Mouse (Mus musculus) lung, postnatal 0 days (tissue): ENCODE results near the gene Pcdh15. TPM values are rescaled to one million over a fixed set of nuclear protein-coding genes. Genes with fewer than 3 reads are reported as not detected.

Experiments used
- ATAC-seq: fragments of 200-750 bp; cut with Nextera tagmentation; 2 replicates; pipeline ENCODE4 v1.8.0; 2017; ENCODE audit warnings: moderate library complexity
- DNase-seq: peaks from one replicate; pipeline ENCODE4 v3.0.0-alpha.2; 2016; ENCODE audit warnings: low spot score
- H3K27ac ChIP-seq: fragments of 300-500 bp; sonication (generic); 2 replicates; pipeline ENCODE4 v1.5.1; 2014; ENCODE audit warnings: antibody characterized with exemption, mild to moderate bottlenecking, low read length, mixed read lengths
- H3K27me3 ChIP-seq: fragments of 300-500 bp; sonication (generic); replicated peaks from 2 replicates; pipeline ENCODE4 v1.6.1; 2014; ENCODE audit warnings: low read length, mixed read lengths; ENCODE audit not compliant: insufficient read depth
- H3K36me3 ChIP-seq: fragments of 300-500 bp; sonication (generic); 2 replicates; pipeline ENCODE4 v1.6.1; 2014; ENCODE audit warnings: low read length, mixed read lengths; ENCODE audit not compliant: insufficient read depth
- H3K4me1 ChIP-seq: fragments of 300-500 bp; sonication (generic); 2 replicates; pipeline ENCODE4 v1.6.1; 2014; ENCODE audit warnings: antibody characterized with exemption, low read depth, low read length, mixed read lengths; ENCODE audit not compliant: insufficient read depth
- H3K4me2 ChIP-seq: fragments of 300-500 bp; sonication (generic); replicated peaks from 2 replicates; pipeline ENCODE4 v1.6.1; 2014; ENCODE audit warnings: low read depth, mild to moderate bottlenecking, low read length, moderate library complexity, mixed read lengths
- H3K4me3 ChIP-seq: fragments of 300-500 bp; sonication (generic); 2 replicates; pipeline ENCODE4 v1.5.1; 2014; ENCODE audit warnings: low read depth, low read length
- H3K9ac ChIP-seq: fragments of 300-500 bp; sonication (generic); replicated peaks from 2 replicates; pipeline ENCODE4 v1.6.1; 2014; ENCODE audit warnings: low read depth, mild to moderate bottlenecking
- H3K9me3 ChIP-seq: fragments of 300-500 bp; sonication (generic); 2 replicates; pipeline ENCODE4 v1.6.1; 2016; ENCODE audit warnings: low read length, mixed read lengths
- CTCF ChIP-seq: IDR thresholded peaks from 2 replicates; pipeline ENCODE4 v1.5.1; 2016; ENCODE audit warnings: antibody characterized with exemption, mild to moderate bottlenecking
- EP300 ChIP-seq: IDR thresholded peaks from 2 replicates; pipeline ENCODE4 v1.6.1; 2016; ENCODE audit warnings: antibody characterized with exemption, mild to moderate bottlenecking, control low read depth
- WGBS: fragments of 180-500 bp; shearing (Covaris S2); extraction: QIAGEN DNeasy Blood & Tissue Kit; methylation state at CpG from one replicate; pipeline ENCODE4 v1.1.7; 2014; 5-methylcytosine and 5-hydroxymethylcytosine counted together
- polyA plus RNA-seq: library from polyadenylated mRNA; unstranded; fragments of >200 nt; fragmentation: Nextera tagmentation; extraction: Ambion mirVana; gene quantifications from 2 replicates; pipeline ENCODE4 v1.2.1, GENCODE M21; 2015

The Pcdh15 gene
- polyA plus RNA-seq, 1 experiment from 2014 or later: 0.06 TPM

DNA sequence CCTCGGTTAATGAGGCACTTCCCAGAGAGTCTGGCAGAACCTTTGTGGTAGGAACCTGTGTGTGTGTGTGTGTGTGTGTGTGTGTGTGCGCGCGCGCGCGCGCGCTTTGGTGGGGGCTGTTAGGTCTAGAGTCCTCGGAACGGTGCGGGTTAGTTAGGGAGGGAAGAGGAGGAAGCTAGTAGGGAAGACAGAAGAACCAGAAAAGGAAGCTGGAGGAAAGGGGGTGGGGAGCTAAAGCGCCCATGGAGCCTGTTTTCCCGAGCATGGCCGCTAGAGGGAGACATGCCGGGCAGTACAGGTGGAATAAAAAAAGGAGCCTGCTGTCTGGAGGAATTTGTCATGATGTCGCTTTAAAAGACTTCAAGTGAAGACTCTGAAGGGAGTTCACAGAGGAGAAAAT lies 1.2 kb upstream of the Pcdh15 start:
- Histone ChIP-seq H3K27me3 (peaks cover 45% of the 10 kb centered on the region), H3K4me2 (no peak overlapping the region), H3K4me1 (no peaks in the 10 kb centered on the region), H3K9me3 (no peaks in the 10 kb centered on the region), H3K9ac (no peak overlapping the region), H3K27ac (no peak overlapping the region), H3K36me3 (no peaks in the 10 kb centered on the region), H3K4me3 (no peak overlapping the region)
- TF ChIP-seq CTCF (peak; percentile 72), EP300 (no peak)
- 0% methylated on average over 15 of the region's 17 CpGs for WGBS
- ATAC-seq: no peak
- DNase-seq: peak; percentile 41

DNA sequence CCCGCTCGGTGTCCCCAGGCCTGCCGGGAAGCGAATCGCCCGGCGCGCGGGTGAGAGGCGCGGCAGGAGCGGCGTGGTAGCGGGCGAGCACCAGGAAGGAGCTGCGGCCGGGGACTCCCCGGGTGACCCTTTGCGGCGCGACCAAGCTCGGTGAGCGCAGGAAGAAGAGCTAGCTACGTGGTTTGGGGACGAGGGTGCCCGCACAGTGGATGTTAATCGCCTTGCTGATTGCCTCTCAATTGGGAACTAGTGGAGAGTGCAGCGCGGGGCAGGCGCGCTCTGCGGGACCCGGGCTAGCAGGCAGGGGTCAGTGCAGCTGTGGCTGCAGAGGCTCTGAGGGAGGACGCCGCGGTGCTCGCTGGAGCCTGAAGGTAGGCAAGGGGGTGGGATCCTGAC lies 702 bp downstream of the Pcdh15 start:
- under 1% methylated on average over 35 of the region's 37 CpGs for WGBS
- DNase-seq (no peak), ATAC-seq (no peak)
- Histone ChIP-seq H3K27me3 (peaks cover 45% of the 10 kb centered on the region), H3K4me2 (peak overlapping the region; percentile 58), H3K9me3 (no peaks in the 10 kb centered on the region), H3K36me3 (no peaks in the 10 kb centered on the region), H3K9ac (no peak overlapping the region), H3K27ac (no peak overlapping the region), H3K4me1 (no peaks in the 10 kb centered on the region), H3K4me3 (peak overlapping the region; percentile 33)
- TF ChIP-seq EP300 (no peak), CTCF (no peak)

DNA sequence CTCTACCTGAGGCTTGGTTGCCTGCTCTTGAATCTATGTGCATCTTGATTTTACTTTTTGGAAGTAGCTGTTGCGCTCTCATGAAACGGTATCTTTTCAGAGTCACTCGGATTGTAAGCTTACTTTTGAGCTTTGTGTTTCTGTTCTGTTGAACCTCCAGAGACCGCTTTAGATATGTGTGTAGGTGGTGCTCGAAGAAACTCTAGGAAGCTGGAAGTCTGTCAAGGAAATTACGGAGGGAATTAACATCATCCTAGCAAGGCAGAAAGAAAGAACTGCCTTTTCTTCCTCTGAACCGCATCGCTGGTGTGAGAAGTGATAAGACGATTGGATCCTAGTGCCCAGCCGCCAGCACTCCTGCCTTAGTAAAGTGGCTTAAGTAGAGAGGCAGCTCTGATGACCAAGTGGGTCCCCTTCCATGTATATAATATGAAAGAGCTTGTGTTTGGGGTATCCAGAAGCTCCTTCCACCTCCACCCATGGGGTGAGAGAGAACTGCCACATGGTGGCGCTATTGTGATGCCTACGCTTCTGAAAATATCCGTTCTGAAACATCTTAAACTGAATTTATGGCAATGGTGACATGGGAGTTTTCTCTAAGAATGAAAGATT lies 4.3 kb downstream of the Pcdh15 start:
- WGBS: 72% methylated on average over 13 of the region's 13 CpGs
- Histone ChIP-seq H3K27me3 (peaks cover 22% of the 10 kb centered on the region), H3K4me3 (no peak overlapping the region), H3K9me3 (no peaks in the 10 kb centered on the region), H3K4me2 (no peak overlapping the region), H3K36me3 (no peaks in the 10 kb centered on the region), H3K27ac (no peak overlapping the region), H3K4me1 (no peaks in the 10 kb centered on the region), H3K9ac (no peak overlapping the region)
- no peak for DNase-seq
- TF ChIP-seq CTCF: peak; percentile 27; the same call in 1 of the 2 replicates
- TF ChIP-seq EP300: no peak
- no peak for ATAC-seq

DNA sequence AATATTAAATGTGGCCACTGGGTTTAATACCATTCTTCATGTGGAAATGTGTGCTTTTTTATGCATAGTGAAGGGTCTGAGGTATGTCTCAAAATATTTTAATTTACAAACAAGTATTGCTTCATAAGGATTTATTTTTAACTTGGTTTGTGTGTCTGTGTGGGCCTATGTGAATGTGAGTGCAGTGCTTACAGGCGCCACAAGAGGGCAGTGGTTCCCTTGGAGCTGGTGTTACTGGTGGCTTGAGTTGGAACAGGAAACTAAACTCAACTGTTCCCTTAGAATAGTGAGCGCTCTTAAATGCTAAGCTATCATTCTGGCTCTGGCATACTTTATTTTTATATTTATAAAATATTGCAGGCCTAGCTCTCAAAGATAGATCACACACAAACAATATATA lies 6.8 kb downstream of the Pcdh15 start:
- Histone ChIP-seq H3K4me2 (no peak overlapping the region), H3K9ac (no peak overlapping the region), H3K27me3 (peaks cover 4% of the 10 kb centered on the region; the same call in 1 of the 2 replicates), H3K4me1 (no peaks in the 10 kb centered on the region), H3K9me3 (no peaks in the 10 kb centered on the region), H3K4me3 (no peak overlapping the region), H3K36me3 (no peaks in the 10 kb centered on the region), H3K27ac (no peak overlapping the region)
- no peak for ATAC-seq
- WGBS: 39% methylated on average over 2 of the region's 2 CpGs
- DNase-seq: no peak
- peak; percentile 66 for TF ChIP-seq CTCF
- TF ChIP-seq EP300: no peak

DNA sequence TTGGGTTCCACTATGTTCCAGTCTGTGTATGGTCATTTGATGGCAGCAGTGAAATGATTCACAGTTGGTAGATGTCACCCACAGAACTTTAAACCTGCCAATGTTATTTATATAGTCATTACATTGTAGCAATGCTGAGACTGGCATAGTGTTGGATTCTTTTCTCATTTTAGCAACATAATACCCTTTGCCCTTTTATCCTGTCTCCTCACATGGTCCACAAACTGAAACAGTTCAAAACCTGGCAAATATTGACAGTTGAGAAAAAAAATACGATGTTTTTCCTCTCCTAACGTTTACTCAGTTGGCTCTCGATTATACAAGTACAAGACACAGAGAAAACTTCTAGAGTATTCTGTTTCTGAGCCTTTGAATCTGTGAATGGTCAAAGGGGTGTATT lies 38.8 kb downstream of the Pcdh15 start:
- TF ChIP-seq CTCF (no peak), EP300 (no peak)
- Histone ChIP-seq H3K27me3 (no peaks in the 10 kb centered on the region), H3K4me3 (no peak overlapping the region), H3K4me2 (no peak overlapping the region), H3K9me3 (no peaks in the 10 kb centered on the region), H3K9ac (no peak overlapping the region), H3K27ac (no peak overlapping the region), H3K36me3 (no peaks in the 10 kb centered on the region), H3K4me1 (no peaks in the 10 kb centered on the region)
- no peak for DNase-seq
- WGBS: 51% methylated on average over 3 of the region's 3 CpGs
- no peak for ATAC-seq

DNA sequence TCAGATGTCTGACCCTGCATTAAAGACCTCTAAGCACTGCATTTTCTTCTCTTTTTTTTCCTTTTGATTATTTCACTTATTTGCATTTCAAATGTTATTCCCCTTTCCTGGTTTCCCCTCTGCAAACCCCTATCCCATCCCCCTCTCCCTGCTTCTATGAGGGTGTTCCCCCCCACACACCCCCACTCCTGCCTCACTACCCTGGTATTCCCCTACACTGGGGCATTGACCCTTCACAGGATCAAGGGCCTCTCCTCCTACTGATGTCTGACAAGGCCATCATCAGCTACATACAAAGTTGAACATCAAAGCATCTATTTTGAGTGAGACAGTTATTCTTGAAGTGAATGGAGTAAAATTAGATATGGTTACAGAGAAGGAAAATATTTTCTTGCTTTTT lies 48.4 kb downstream of the Pcdh15 start:
- no peak for TF ChIP-seq CTCF
- TF ChIP-seq EP300: no peak

DNA sequence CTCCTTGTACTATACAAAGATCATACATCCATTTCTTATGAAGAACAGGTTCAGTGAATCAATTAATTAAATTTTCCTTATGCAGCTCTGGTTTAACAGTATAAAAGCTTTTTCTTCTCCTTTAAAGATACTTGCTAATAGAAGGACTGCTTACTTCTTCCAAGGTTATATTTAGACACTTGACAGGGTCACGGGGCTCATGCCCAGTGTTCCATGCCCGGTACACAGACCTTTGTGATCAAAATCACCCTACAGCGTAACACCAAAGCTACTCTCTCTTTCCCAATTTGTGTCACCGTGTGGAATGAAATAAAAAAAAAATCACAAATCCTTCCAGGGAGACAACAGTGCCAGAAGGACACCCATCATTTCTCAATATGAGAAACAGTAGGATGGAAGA lies 48.8 kb downstream of the Pcdh15 start:
- H3K4me2 ChIP-seq: no peak overlapping the region
- no peaks in the 10 kb centered on the region for H3K9me3 ChIP-seq
- no peaks in the 10 kb centered on the region for H3K4me1 ChIP-seq
- DNase-seq: no peak
- WGBS: 70% methylated on average over 4 of the region's 4 CpGs
- no peaks in the 10 kb centered on the region for H3K36me3 ChIP-seq
- no peak overlapping the region for H3K27ac ChIP-seq
- ATAC-seq: no peak
- H3K4me3 ChIP-seq: no peak overlapping the region
- H3K9ac ChIP-seq: no peak overlapping the region
- H3K27me3 ChIP-seq: no peaks in the 10 kb centered on the region
- TF ChIP-seq EP300 (no peak), CTCF (no peak)

More for the DNA sequence above, 48.4 kb downstream of the Pcdh15 start:
- Histone ChIP-seq H3K9ac (no peak overlapping the region), H3K27ac (no peak overlapping the region), H3K27me3 (no peaks in the 10 kb centered on the region), H3K4me2 (no peak overlapping the region), H3K9me3 (no peaks in the 10 kb centered on the region), H3K4me1 (no peaks in the 10 kb centered on the region), H3K4me3 (no peak overlapping the region), H3K36me3 (no peaks in the 10 kb centered on the region)
- DNase-seq (no peak), ATAC-seq (no peak)
